Mouse (Mus musculus) liver, embryonic 13.5 days (tissue): Measurements from ENCODE around the gene Sult5a1. TPM values are rescaled to one million over a fixed set of nuclear protein-coding genes. Genes with fewer than 3 reads are reported as not detected.
A peak's percentile ranks its signal among the peaks of the same experiment; 100 is the strongest.
"Not testable (repeated sequence)": the region's sequence is repeated elsewhere in the genome, so short reads cannot be mapped to it uniquely, and the experiment has no call there.

Source experiments
- ATAC-seq: fragments of 200-750 bp; cut with Nextera tagmentation; 2 replicates; pipeline ENCODE4 v1.8.0; 2017; ENCODE audit warnings: low read depth, mild to moderate bottlenecking, moderate number of reproducible peaks, moderate library complexity
- DNase-seq: peaks from one replicate; pipeline ENCODE4 v3.0.0; 2022
- H3K27ac ChIP-seq: fragments of 300-500 bp; sonication (generic); 2 replicates; pipeline ENCODE4 v1.5.1; 2015; ENCODE audit warnings: moderate library complexity, mild to moderate bottlenecking, inconsistent platforms
- H3K27me3 ChIP-seq: fragments of 300-500 bp; sonication (generic); 2 replicates; pipeline ENCODE4 v1.6.1; 2015; ENCODE audit warnings: mild to moderate bottlenecking, inconsistent platforms
- H3K36me3 ChIP-seq: fragments of 300-500 bp; sonication (generic); 2 replicates; pipeline ENCODE4 v1.6.1; 2015; ENCODE audit warnings: mild to moderate bottlenecking, inconsistent platforms
- H3K4me1 ChIP-seq: fragments of 300-500 bp; sonication (generic); replicated peaks from 2 replicates; pipeline ENCODE4 v1.6.1; 2015; ENCODE audit warnings: inconsistent platforms
- H3K4me2 ChIP-seq: fragments of 300-500 bp; sonication (generic); 2 replicates; pipeline ENCODE4 v1.6.1; 2015; ENCODE audit warnings: inconsistent platforms, mild to moderate bottlenecking, moderate library complexity
- H3K4me3 ChIP-seq: fragments of 300-500 bp; sonication (generic); replicated peaks from 2 replicates; pipeline ENCODE4 v1.5.1; 2015; ENCODE audit warnings: mild to moderate bottlenecking, inconsistent platforms
- H3K9ac ChIP-seq: fragments of 300-500 bp; sonication (generic); 2 replicates; pipeline ENCODE4 v1.6.1; 2015; ENCODE audit warnings: mild to moderate bottlenecking, inconsistent platforms
- H3K9me3 ChIP-seq: fragments of 300-500 bp; sonication (generic); replicated peaks from 2 replicates; pipeline ENCODE4 v1.6.1; 2016; ENCODE audit warnings: inconsistent platforms
- WGBS: fragments of 180-500 bp; shearing (Covaris S2); methylation state at CpG from one replicate; pipeline ENCODE4 v1.1.7; 2015; ENCODE audit not compliant: insufficient replicate concordance; 5-methylcytosine and 5-hydroxymethylcytosine counted together
- polyA plus RNA-seq: library from polyadenylated mRNA; unstranded; fragments of >200 nt; fragmentation: Nextera tagmentation; extraction: Ambion mirVana; gene quantifications from 2 replicates; pipeline ENCODE4 v1.2.1, GENCODE M21; 2015

The Sult5a1 gene
- polyA plus RNA-seq: 1.0 and 1.3 TPM in 2 replicates

DNA sequence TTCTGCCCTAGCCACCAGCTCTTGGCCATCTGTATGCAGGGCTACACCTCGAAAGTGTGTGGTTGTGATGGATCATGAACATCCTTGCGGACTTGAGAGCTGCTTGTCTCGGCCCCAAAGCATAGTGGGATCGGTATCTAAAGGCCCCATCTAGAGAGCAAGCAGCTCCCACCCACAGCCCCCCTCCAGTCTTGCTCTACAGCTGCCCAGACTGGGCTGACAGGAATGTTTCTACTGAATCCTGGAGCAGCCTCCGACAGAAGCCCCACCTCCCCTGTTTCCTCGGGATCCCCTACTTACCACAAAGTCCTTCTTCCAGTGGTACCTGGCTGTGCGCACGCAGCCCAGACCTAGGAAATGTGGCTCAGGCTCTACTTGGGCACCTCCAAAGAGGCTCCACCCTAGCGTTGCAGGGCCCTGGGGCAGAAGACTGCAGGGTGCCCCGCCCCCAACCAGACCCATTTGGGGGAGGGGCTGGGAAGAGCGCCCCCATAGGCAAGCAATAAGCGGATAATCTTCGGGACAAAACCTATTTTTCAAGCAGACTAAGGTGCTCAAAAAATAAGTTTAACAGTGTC, at the start of gene Sult5a1:
Gene Sult5a1, minus strand, starts transcription at position 428 of the 578 bp plus-strand sequence.
- ATAC-seq (no peak), DNase-seq (no peak)
- Histone ChIP-seq H3K9ac (peak within 1 kb of the TSS; percentile 20; the same call in 1 of the 2 replicates), H3K9me3 (no peaks in the 10 kb centered on the region), H3K4me2 (peak within 1 kb of the TSS; percentile 38), H3K27me3 (0 out of 2 replicates have a peak, but pooled peaks cover 8% of the 10 kb centered on the region), H3K36me3 (no peaks in the 10 kb centered on the region), H3K27ac (no peak within 1 kb of the TSS; the same call in 1 of the 2 replicates), H3K4me1 (peaks cover 42% of the 10 kb centered on the region), H3K4me3 (no peak within 1 kb of the TSS)
- 32% methylated on average over 13 of the region's 13 CpGs for WGBS

- 72% methylated on average over 3 of the region's 3 CpGs for WGBS
- Histone ChIP-seq H3K4me2 (no peak overlapping the region), H3K4me3 (no peak overlapping the region), H3K9me3 (no peaks in the 10 kb centered on the region), H3K27me3 (peaks cover 5% of the 10 kb centered on the region), H3K4me1 (no peaks in the 10 kb centered on the region), H3K9ac (no peak overlapping the region), H3K36me3 (peaks cover 44% of the 10 kb centered on the region), H3K27ac (no peak overlapping the region)
- no peak for DNase-seq
- no peak for ATAC-seq
Observed at GRCm38 (mm10) chr8:123203571-123203970, 45.5 kb upstream of the Sult5a1 start.

GRCm38 (mm10) chr8:123202288-123202687, 44.2 kb upstream of the Sult5a1 start:
- peaks cover 7% of the 10 kb centered on the region for H3K4me1 ChIP-seq
- no peaks in the 10 kb centered on the region for H3K9me3 ChIP-seq

GRCm38 (mm10) chr8:123199864-123200263, 41.7 kb upstream of the Sult5a1 start:
- ATAC-seq (no peak), DNase-seq (no peak)
- Histone ChIP-seq H3K4me2 (no peak overlapping the region), H3K4me3 (no peak overlapping the region), H3K36me3 (peaks cover 10% of the 10 kb centered on the region), H3K27ac (no peak overlapping the region), H3K9me3 (no peaks in the 10 kb centered on the region), H3K9ac (no peak overlapping the region), H3K4me1 (peaks cover 20% of the 10 kb centered on the region), H3K27me3 (peaks cover 7% of the 10 kb centered on the region)
- 58% methylated on average over 14 of the region's 14 CpGs for WGBS

More at GRCm38 (mm10) chr8:123202288-123202687, 44.2 kb upstream of the Sult5a1 start:
- H3K36me3 ChIP-seq: peaks cover 31% of the 10 kb centered on the region
- no peak overlapping the region for H3K27ac ChIP-seq
- no peak overlapping the region for H3K4me3 ChIP-seq
- H3K9ac ChIP-seq: no peak overlapping the region
- DNase-seq (peak; percentile 54), ATAC-seq (no peak)
- H3K4me2 ChIP-seq: no peak overlapping the region
- peaks cover 5% of the 10 kb centered on the region for H3K27me3 ChIP-seq
- 22% methylated on average over 5 of the region's 5 CpGs for WGBS

DNA sequence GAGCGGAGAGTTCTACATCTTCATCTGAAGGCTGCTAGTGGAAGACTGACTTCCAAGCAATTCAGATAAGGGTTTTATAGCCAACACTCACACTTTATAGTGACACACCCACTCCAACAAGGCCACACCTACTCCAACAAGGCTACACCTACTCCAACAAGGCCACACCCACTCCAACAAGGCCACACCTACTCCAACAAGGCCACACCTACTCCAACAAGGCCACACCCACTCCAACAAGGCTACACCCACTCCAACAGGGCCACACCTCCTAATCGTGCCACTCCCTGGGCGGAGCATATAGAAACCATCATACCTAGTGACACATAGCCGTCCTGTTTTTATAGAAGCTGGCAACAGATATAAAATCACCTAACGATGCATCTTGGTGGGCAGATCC, 38.9 kb upstream of the Sult5a1 start:
- H3K4me1 ChIP-seq: peaks cover 20% of the 10 kb centered on the region
- H3K4me3 ChIP-seq, H3K4me2 ChIP-seq, H3K9me3 ChIP-seq, H3K9ac ChIP-seq, H3K36me3 ChIP-seq: not testable (repeated sequence)
- ATAC-seq: peak; percentile 75
- H3K27me3 ChIP-seq: peaks cover 16% of the 10 kb centered on the region
- 48% methylated on average over 5 of the region's 5 CpGs for WGBS
- DNase-seq: peak; percentile 77
- H3K27ac ChIP-seq: peak overlapping the region; percentile 36; the same call in 1 of the 2 replicates

DNA sequence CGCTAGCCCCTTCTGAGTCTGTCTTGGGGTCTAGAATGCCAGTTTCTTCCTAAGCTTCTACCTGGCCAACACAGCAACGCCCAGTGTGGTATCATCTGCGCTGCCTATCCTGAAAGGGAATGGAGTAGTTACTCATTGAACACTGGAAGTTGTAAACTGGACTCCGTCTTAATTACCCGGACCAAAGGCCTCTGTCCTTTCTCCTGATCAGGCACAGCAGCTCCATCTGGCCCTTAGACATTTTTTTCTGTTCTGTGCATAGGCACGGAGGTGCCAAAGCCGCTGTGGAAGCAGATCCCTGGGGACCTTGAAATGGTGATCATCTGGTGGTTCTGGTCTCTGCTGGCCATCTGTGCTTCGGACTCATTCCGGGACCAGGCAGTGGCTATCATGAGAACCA, 35.7 kb upstream of the Sult5a1 start:
- ATAC-seq (no peak), DNase-seq (no peak)
- Histone ChIP-seq H3K36me3 (no peaks in the 10 kb centered on the region), H3K4me3 (no peak overlapping the region), H3K4me1 (peaks cover 42% of the 10 kb centered on the region), H3K27me3 (peaks cover 10% of the 10 kb centered on the region), H3K9me3 (no peaks in the 10 kb centered on the region), H3K4me2 (no peak overlapping the region), H3K27ac (no peak overlapping the region), H3K9ac (no peak overlapping the region)
- 77% methylated on average over 9 of the region's 9 CpGs for WGBS

- Histone ChIP-seq H3K4me3 (no peak overlapping the region), H3K27me3 (peaks cover 14% of the 10 kb centered on the region), H3K9ac (no peak overlapping the region), H3K4me2 (no peak overlapping the region), H3K36me3 (no peaks in the 10 kb centered on the region), H3K9me3 (no peaks in the 10 kb centered on the region), H3K4me1 (peaks cover 37% of the 10 kb centered on the region), H3K27ac (no peak overlapping the region)
- DNase-seq: no peak
- no peak for ATAC-seq
- WGBS: 50% methylated on average over 8 of the region's 8 CpGs
Observed at GRCm38 (mm10) chr8:123191908-123192307, 33.8 kb upstream of the Sult5a1 start.

- peak; percentile 49; the same call in 1 of the 2 replicates for ATAC-seq
- 0 out of 2 replicates have a peak overlapping the region, but pooled peaks have one; percentile 4 for H3K4me2 ChIP-seq
Observed at GRCm38 (mm10) chr8:123190678-123191077, 32.6 kb upstream of the Sult5a1 start.

GRCm38 (mm10) chr8:123188841-123189240, 30.7 kb upstream of the Sult5a1 start:
- Histone ChIP-seq H3K36me3 (no peaks in the 10 kb centered on the region), H3K9ac (no peak overlapping the region), H3K4me2 (no peak overlapping the region), H3K4me1 (peaks cover 31% of the 10 kb centered on the region), H3K27ac (no peak overlapping the region), H3K9me3 (no peaks in the 10 kb centered on the region), H3K27me3 (peaks cover 9% of the 10 kb centered on the region; the same call in 1 of the 2 replicates), H3K4me3 (no peak overlapping the region)
- DNase-seq (no peak), ATAC-seq (no peak)
- WGBS: 51% methylated on average over 7 of the region's 7 CpGs

More at GRCm38 (mm10) chr8:123190678-123191077, 32.6 kb upstream of the Sult5a1 start:
- no peaks in the 10 kb centered on the region for H3K36me3 ChIP-seq
- H3K4me3 ChIP-seq: no peak overlapping the region
- no peak overlapping the region for H3K27ac ChIP-seq
- WGBS: 2% methylated on average over 9 of the region's 9 CpGs
- no peak overlapping the region for H3K9ac ChIP-seq
- no peaks in the 10 kb centered on the region for H3K9me3 ChIP-seq
- peaks cover 30% of the 10 kb centered on the region for H3K4me1 ChIP-seq
- peaks cover 16% of the 10 kb centered on the region for H3K27me3 ChIP-seq
- peak; percentile 62 for DNase-seq

DNA sequence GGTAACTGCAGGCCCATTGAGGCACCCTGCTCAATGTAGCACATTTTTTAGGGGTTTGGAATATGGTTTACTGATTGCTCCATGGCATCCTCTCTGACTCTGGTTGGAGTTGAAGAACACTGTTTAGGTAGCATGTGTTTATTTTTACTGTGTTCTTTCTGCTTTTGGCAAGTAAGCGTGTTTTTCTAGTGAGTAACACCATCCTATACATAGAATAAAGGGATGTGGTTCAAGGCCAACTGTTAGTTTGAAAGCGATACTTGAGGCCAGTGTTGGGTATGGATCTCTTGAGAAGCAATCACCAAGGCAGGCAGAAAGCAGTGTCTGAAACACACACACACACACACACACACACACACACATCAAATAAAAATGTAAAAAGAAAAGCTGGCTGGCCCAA, 29.9 kb upstream of the Sult5a1 start:
- peaks cover 16% of the 10 kb centered on the region; the same call in 1 of the 2 replicates for H3K27me3 ChIP-seq
- 70% methylated on average over 2 of the region's 2 CpGs for WGBS

DNA sequence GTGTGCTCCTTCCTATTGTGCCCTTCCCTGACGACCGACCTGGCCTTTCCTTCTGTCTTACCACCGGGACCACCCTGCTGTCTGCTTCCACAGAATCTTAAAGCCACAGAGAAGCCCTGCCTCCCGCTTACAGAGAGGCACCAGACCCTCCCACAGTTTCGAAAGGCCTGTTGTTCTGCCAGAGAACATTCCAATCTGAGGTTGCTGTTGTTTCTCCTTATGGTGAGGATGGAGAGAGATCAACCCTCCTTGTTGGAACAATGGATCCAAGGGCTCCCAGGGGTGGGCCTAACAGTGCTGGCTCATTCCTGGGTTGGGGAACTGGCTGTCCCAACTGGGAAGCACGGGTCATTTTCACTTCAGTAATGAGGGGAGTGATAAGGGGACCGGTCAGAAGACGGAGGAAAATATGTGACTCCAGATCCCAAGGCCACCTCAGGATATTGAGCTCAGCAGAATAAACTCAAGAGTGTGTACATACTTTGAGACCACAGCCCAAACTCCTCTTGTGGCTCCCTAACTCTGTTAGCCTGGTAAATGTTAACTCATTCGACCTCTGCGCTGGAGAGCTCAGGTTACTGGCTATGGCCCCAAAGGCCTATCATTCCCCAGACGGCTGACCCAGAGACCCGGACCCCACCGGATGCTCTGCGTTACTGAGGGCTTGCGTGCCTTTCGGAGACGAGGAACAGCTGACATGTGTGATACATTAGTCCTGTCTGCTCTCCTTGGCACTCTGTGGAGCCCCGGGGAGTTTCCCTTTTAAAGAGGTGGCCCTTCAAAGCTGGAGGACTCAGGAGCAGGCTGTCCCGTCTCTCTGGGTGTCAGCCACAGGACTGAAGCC, 27.7 kb upstream of the Sult5a1 start, which contains the start of gene Dpep1:
Gene Dpep1, plus strand, starts transcription at position 677 of the 844 bp plus-strand sequence.
- H3K9ac ChIP-seq: no peak within 1 kb of the TSS
- WGBS: 55% methylated on average over 19 of the region's 19 CpGs
- DNase-seq (no peak), ATAC-seq (no peak)
- no peak within 1 kb of the TSS for H3K4me3 ChIP-seq
- no peaks in the 10 kb centered on the region for H3K36me3 ChIP-seq
- H3K9me3 ChIP-seq: no peaks in the 10 kb centered on the region
- peaks cover 28% of the 10 kb centered on the region for H3K4me1 ChIP-seq
- peaks cover 16% of the 10 kb centered on the region; the same call in 1 of the 2 replicates for H3K27me3 ChIP-seq
- H3K27ac ChIP-seq: no peak within 1 kb of the TSS
- H3K4me2 ChIP-seq: no peak within 1 kb of the TSS

More for the DNA sequence above, 29.9 kb upstream of the Sult5a1 start:
- Histone ChIP-seq H3K9me3 (no peaks in the 10 kb centered on the region), H3K4me3 (no peak overlapping the region), H3K36me3 (no peaks in the 10 kb centered on the region), H3K4me1 (peaks cover 31% of the 10 kb centered on the region), H3K4me2 (no peak overlapping the region), H3K27ac (no peak overlapping the region), H3K9ac (no peak overlapping the region)
- DNase-seq (no peak), ATAC-seq (no peak)
